Mouse (Mus musculus): Measurements from ENCODE around the gene Gm49355. TPM values are rescaled to one million over a fixed set of nuclear protein-coding genes. Genes with fewer than 3 reads are reported as not detected.

Gm49355 gene
- polyA plus RNA-seq (2012; ENCODE audit: low replicate concordance) = not detected in 2 replicates

DNA sequence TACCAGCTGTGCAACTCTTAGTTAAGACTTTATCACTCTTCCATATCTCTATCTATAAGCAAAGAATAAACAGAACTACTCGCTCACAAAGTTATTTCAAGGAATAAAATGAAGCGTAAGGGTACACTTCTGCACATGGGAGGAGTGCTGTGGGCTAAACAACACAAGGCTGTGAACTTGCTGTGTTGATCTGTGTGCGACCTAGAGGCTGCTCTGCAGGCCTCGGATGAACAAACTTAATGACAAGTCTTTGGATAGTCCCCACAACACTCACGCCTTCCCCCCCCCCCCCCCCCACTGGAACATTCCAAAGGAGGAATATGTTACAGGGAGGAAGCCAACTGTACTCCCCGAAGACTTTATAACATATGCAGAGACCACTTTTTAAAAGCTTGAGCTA, at the start of gene Gm49355:
Gm49355 (plus strand) TSS at position 336 of the 400 bp plus-strand sequence.

GRCm38 (mm10) chr14:12284141-12284912, 551 bp downstream of the Gm49355 start, which contains the start of gene 3830406C13Rik:
TSS of gene 3830406C13Rik (plus strand) at chr14:12284173.

GRCm38 (mm10) chr14:12348089-12348488, 64.3 kb downstream of the Gm49355 start, which contains the start of gene Fezf2:
TSS of gene Fezf2 (minus strand) at chr14:12348189.

Other genes starting within 250 kb of the Gm49355 start
- 0.36 and 4.0 TPM in 2 replicates for gene 3830406C13Rik, start 197 bp downstream of the Gm49355 start, polyA plus RNA-seq (2012; ENCODE audit: low replicate concordance)
- gene Fezf2, start 64.2 kb downstream of the Gm49355 start, polyA plus RNA-seq (2012; ENCODE audit: low replicate concordance) = not detected in 2 replicates

Measured in leukemia stem cell, adult 10-12 weeks (primary cell).